Mouse (Mus musculus): Measurements from ENCODE around the gene Fam171b.
A peak's percentile ranks its signal among the peaks of the same experiment; 100 is the strongest.

Gene Fam171b

GRCm38 (mm10) chr2:83812483-83813272 lies at the start of gene Fam171b:
Gene Fam171b, plus strand, starts transcription at chr2:83812636.
- peak; percentile 47 for DNase-seq (ENCODE audit: low spot score)

DNA sequence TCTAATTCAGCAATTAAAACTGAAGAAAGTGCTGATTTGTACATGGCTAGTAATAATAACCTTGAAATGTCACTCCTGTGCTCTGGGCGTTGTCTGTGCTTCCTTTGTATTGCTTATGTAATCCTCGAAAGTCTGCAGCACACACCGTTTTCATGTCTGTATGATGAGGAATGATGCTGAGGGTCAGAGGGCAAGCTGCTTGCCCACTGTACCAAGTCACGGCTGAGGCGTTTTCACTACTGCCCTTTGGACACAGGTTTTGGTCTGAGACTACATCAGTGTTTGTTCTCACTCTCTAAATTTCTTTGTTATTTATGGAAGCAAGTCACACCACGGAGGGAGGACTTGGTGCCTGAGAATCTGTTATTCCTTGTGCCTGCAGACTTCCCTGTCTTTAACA lies 46.4 kb upstream of the Fam171b start:
- DNase-seq (ENCODE audit: low spot score): no peak

DNA sequence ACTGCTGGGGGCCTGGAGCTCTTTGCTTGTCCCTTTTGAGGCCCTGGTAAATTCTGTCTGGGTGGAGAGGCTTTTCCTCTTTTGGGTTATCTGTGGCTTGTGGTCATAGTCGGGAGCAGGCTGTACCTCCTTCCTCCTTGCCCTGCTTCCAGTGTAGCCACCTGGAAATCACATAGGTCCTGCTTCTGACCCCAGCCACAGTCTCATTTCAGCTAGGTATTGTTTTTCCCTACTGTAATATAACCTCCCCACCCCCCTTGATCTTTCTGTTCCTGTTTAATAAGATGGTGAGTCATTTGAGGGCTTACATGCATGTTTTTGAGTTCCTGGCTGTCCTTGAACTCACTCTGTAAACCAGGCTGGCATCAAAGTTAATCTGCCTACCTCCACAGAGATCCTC lies 45.6 kb upstream of the Fam171b start:
- DNase-seq (ENCODE audit: low spot score): no peak

GRCm38 (mm10) chr2:83768311-83769047 lies 44.0 kb upstream of the Fam171b start:
- DNase-seq (ENCODE audit: low spot score): no peak

DNA sequence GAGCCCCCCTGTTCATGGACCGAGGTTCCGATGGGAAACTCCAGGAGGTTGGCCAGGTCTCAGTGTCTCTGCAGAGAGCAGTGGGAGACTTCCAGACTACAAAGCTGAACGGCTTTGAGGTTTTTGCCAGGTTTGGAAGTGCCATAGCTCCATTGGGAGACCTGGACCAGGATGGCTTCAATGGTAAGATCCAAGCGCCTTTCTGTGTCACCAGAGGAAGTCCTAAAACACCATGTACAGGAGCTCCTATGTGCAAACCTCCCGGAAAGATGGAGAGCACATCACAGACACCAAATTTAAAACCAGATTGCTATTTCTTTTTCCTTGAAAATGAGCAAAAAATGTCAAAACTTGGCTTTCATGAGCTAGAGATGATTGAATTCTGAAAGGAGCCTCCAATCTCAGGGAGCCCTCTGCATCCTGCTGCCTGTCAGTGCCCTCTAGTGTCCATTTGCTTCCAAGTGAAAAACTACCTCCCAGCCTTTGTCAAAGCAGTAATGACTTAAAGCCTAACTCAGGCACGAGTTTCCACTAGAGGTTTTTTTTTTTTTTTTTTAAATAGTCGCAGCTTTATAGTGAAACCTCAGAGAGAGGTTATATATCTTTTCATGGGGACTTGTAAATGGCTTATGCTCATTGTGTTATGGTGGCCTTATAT lies 41.2 kb upstream of the Fam171b start:
- peak; percentile 80 for DNase-seq (ENCODE audit: low spot score)

DNA sequence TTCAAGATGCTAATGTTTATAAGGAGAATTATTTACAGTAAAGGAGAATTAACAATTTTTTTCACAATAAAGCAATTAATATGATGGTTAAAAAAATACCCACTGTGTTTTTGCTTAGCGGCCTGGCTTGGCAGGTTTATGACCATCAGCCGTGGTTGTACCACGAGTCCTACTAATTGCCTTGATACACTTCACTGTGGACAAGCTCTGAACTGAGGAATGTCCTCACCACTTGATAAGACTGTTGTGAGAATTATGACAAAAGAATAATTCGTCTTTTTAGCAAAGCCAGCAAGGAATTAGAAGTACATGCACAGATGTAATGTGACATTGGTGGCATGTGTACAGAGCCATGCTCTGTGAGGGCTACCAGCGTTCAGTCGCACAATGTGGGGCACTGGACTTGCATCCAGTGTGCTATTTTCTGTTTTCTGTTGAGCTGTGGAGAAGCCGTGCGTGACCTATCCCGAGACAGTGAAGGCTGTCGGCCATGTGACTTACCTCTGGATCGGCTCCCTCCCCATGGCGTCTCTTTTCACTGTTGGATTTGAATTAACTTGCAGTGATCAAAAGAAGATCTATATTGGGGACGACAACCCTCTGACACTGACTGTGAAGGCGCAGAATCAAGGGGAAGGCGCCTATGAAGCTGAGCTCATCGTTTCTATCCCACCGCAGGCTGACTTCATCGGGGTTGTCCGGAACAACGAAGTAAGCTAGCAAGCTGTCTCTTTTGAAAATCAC lies 20.9 kb upstream of the Fam171b start:
- no peak for DNase-seq (ENCODE audit: low spot score)

DNA sequence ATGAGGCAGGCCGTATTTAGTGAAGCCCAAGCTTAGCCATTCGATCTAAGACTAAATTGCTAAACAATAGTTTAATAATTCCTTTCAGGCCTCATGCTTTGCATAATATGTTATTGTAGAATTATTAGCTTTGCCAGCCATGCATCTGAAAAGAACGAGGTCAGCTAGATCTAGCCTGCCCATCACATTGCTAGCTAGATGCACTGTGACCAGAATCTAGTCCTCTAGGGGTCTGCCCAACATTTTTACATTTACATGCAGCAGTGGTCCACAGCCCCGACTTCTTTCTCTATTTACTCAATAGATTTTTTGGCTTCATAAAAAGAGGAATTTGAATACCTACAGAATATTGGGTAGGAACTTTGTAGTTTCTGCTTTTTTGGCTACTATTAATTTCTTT lies 20.3 kb upstream of the Fam171b start:
- no peak for DNase-seq (ENCODE audit: low spot score)

GRCm38 (mm10) chr2:83795766-83796165 lies 16.7 kb upstream of the Fam171b start:
- DNase-seq (ENCODE audit: low spot score): no peak

GRCm38 (mm10) chr2:83797902-83798497 lies 14.4 kb upstream of the Fam171b start:
- DNase-seq (ENCODE audit: low spot score): no peak

GRCm38 (mm10) chr2:83813273-83813892 lies 947 bp downstream of the Fam171b start:
- no peak for DNase-seq (ENCODE audit: low spot score)

GRCm38 (mm10) chr2:83814009-83814408 lies 1.6 kb downstream of the Fam171b start:
- DNase-seq (ENCODE audit: low spot score): no peak

GRCm38 (mm10) chr2:83816147-83816546 lies 3.7 kb downstream of the Fam171b start:
- no peak for DNase-seq (ENCODE audit: low spot score)

GRCm38 (mm10) chr2:83825161-83825560 lies 12.7 kb downstream of the Fam171b start:
- DNase-seq (ENCODE audit: low spot score): no peak

DNA sequence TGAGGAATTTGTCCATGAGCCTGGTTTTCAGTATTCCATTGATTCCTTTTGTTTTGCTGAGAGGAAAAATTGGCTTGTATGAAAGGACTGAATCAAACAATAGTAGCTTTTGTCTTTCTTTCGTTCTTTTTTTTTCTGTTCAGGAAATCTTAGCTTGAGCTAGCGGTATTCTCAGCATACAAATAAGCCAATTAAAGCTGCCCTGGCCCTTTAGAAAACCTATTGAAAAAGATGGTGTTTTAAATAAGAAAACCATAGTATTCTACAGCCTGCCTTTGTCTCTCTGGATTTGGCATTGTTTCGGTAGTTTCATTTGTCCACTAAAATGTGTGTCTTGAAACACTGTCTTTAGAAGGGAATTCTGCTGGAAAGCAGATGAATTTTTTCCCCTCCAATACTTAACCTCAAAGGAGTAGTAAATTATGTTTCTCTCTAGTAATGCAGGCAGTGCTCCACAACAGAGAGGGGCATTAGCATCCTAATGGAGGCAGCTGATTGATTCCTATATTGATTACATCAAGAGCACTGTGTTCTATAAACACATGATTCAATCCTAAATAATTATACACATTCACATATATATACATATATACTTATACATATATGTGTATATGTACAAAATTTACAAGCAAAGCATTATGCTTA lies 16.6 kb downstream of the Fam171b start:
- DNase-seq (ENCODE audit: low spot score): no peak

- no peak for DNase-seq (ENCODE audit: low spot score)
Observed at GRCm38 (mm10) chr2:83832903-83833302, 20.5 kb downstream of the Fam171b start.

DNA sequence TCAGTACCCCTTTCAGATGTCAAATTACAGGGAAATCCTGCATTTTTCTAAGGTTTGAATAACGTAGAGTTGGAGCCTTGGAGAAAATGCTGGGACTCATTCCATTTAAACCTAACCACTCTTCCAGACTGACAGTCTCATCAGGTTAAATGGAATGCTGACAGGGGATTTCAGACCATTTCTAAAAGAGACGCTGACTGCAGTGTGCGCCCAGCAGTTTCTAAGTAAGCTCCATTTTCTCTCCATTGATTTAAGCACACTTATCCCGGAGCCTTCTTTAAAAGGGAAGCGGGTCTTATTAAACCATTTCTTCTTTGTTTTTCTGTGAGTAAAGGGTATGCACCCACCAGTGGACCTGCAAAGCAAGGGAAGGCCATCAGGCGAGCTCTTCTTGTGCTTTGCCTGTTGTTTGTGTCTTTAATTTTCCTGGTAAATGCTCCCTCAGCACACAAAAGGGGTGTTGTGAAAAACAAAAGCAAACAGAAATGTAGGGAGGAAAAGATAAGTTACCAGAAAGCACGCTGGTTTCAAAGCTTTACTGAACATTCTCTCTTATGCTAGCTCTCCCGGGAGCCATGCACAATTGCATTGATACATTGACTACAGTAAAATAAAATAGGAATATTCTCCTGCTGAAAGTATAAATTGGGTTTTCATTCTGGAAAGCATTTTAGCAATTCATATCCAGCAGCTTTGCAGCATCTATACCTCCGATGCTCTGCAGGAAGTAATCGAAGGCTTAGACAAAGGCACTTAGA lies 23.1 kb downstream of the Fam171b start:
- no peak for DNase-seq (ENCODE audit: low spot score)

DNA sequence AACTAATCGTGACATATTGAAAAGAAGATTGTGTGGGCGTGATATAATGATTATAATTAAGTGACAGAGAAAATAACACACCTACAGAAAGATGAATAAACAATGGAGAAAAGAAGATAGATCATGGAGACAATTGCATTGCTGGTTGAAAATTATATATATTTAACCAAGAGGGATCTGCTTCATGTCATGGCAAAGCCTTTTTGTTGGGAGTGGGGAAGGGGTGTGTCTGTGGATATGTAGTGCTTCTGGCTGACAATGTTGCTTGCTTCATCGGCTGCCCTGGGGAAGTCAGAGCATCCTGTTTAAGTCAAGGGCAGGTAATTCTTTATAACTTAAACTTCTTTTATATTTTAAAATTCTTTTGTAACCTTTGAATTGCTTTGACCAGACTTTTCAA lies 36.1 kb downstream of the Fam171b start:
- no peak for DNase-seq (ENCODE audit: low spot score)

DNA sequence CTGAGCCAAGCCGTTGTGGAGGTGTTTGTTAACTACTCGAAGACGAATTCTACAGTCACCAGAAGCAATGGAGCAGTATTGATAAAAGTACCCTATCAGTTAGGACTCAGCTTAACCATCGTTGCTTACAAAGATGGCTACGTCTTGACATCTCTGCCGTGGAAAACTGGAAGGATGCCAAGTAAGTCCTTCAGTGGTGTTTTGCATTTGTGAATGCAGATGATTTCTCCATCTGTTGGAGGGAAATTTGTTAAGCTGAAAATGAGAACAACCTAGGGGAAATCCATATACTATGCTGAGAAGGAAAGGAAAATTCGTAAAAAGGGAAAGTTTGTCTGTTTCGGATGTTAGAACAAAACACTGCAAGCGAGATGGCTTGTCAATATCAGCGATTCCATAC lies 41.0 kb downstream of the Fam171b start:
- no peak for DNase-seq (ENCODE audit: low spot score)

GRCm38 (mm10) chr2:83856236-83856635 lies 43.8 kb downstream of the Fam171b start:
- DNase-seq (ENCODE audit: low spot score): no peak

GRCm38 (mm10) chr2:83883850-83884420 lies 71.5 kb downstream of the Fam171b start:
- no peak for DNase-seq (ENCODE audit: low spot score)
